ENCODE assay signal across 15 mouse cellular contexts in genomic region chr17:45979025-45979805, GRCm38 (mm10).
"Had no signal": no experiment of that assay in that cellular context is flagged by ENCODE, and none has a peak within 500 bp of the region (broad histone marks: within the 10 kb centered on the region; RNA-seq: fewer than 3 reads in every experiment).

No protein-coding gene starts in this region.

- H3K27ac ChIP-seq: kidney, postnatal 0 days; layer of hippocampus, adult 2 months; limb, embryonic 13.5 days; liver, embryonic 14.5 days; midbrain, embryonic 10.5 days; midbrain, embryonic 15.5 days; neural tube, embryonic 13.5 days had no signal

- H3K4me3 ChIP-seq: layer of hippocampus, adult 2 months; limb, embryonic 13.5 days; midbrain, embryonic 10.5 days; midbrain, embryonic 15.5 days; neural tube, embryonic 13.5 days had no signal

- H3K9me3 ChIP-seq: limb, embryonic 13.5 days; midbrain, embryonic 10.5 days; midbrain, embryonic 15.5 days; neural tube, embryonic 13.5 days had no signal

- H3K4me1 ChIP-seq: midbrain, embryonic 10.5 days; midbrain, embryonic 15.5 days; neural tube, embryonic 13.5 days had no signal

- DNase-seq: kidney, adult 9 months; kidney, postnatal 36 days; lung, adult 2 months; lung, postnatal 10 days; lung, postnatal 4 days; retina, postnatal 1 day; thymus, adult 2 months; thymus, postnatal 36 days had no signal

- H3K27me3 ChIP-seq: limb, embryonic 13.5 days; midbrain, embryonic 15.5 days; neural tube, embryonic 13.5 days had no signal

- ATAC-seq: midbrain, embryonic 15.5 days had no signal

- H3K9ac ChIP-seq: limb, embryonic 13.5 days; liver, embryonic 14.5 days; midbrain, embryonic 15.5 days; neural tube, embryonic 13.5 days had no signal

- H3K36me3 ChIP-seq: limb, embryonic 13.5 days; midbrain, embryonic 10.5 days; midbrain, embryonic 15.5 days; neural tube, embryonic 13.5 days had no signal

- H3K4me2 ChIP-seq: limb, embryonic 13.5 days; midbrain, embryonic 15.5 days; neural tube, embryonic 13.5 days had no signal
